Mouse (Mus musculus) kidney, postnatal 36 days (tissue): ENCODE measurements at regions not wholly inside any gene's neighbourhood (a gene's known extent, or its start where the extent isn't known, plus 50 kb on each side); places are given as distances from the start of the nearest gene placed in this dataset.

Experiments used
- DNase-seq, 2 experiments: peaks; one replicate each; pipeline ENCODE4 v3.0.0; 2021 to 2022; ENCODE audit warnings: mixed read lengths in 2 of 2

- no peak for DNase-seq
Measured at GRCm38 (mm10) chr19:57541693-57542314, 69.0 kb upstream of the Atrnl1 start.

- DNase-seq: no peak
Measured at GRCm38 (mm10) chr19:57542506-57542905, 68.3 kb upstream of the Atrnl1 start.

GRCm38 (mm10) chr19:57543681-57544214 lies 67.1 kb upstream of the Atrnl1 start:
- DNase-seq: peak; percentile 13 to 46

GRCm38 (mm10) chr19:57544229-57544879 lies 66.5 kb upstream of the Atrnl1 start:
- peak in 1 of 2 experiments; percentile 72 for DNase-seq

- no peak for DNase-seq
Measured at GRCm38 (mm10) chr19:57545071-57545470, 65.8 kb upstream of the Atrnl1 start.

- DNase-seq: no peak
Measured at GRCm38 (mm10) chr19:57546039-57546438, 64.8 kb upstream of the Atrnl1 start.

GRCm38 (mm10) chr19:57546519-57546918 lies 64.3 kb upstream of the Atrnl1 start:
- DNase-seq: no peak

GRCm38 (mm10) chr19:57548093-57548492 lies 62.7 kb upstream of the Atrnl1 start:
- no peak for DNase-seq

- DNase-seq: no peak
Measured at GRCm38 (mm10) chr19:57548661-57549060, 62.2 kb upstream of the Atrnl1 start.

GRCm38 (mm10) chr19:57552964-57553740 lies 57.7 kb upstream of the Atrnl1 start:
- DNase-seq: peak; percentile 77 to 80

- no peak for DNase-seq
Measured at GRCm38 (mm10) chr19:57554086-57554485, 56.7 kb upstream of the Atrnl1 start.

- DNase-seq: no peak
Measured at GRCm38 (mm10) chr19:57555313-57555712, 55.5 kb upstream of the Atrnl1 start.

GRCm38 (mm10) chr19:57558420-57558967 lies 52.3 kb upstream of the Atrnl1 start:
- no peak for DNase-seq

GRCm38 (mm10) chr19:57560757-57561156 lies 50.1 kb upstream of the Atrnl1 start:
- no peak for DNase-seq
